Mouse (Mus musculus) lung, postnatal 0 days (tissue): Measurements from ENCODE around the gene Hoxa7. TPM values are rescaled to one million over a fixed set of nuclear protein-coding genes. Genes with fewer than 3 reads are reported as not detected.

Experiments used
- ATAC-seq: fragments of 200-750 bp; cut with Nextera tagmentation; 2 replicates; pipeline ENCODE4 v1.8.0; 2017; ENCODE audit warnings: moderate library complexity
- DNase-seq: peaks from one replicate; pipeline ENCODE4 v3.0.0-alpha.2; 2016; ENCODE audit warnings: low spot score
- H3K27ac ChIP-seq: fragments of 300-500 bp; sonication (generic); 2 replicates; pipeline ENCODE4 v1.5.1; 2014; ENCODE audit warnings: antibody characterized with exemption, mild to moderate bottlenecking, low read length, mixed read lengths
- H3K27me3 ChIP-seq: fragments of 300-500 bp; sonication (generic); replicated peaks from 2 replicates; pipeline ENCODE4 v1.6.1; 2014; ENCODE audit warnings: low read length, mixed read lengths; ENCODE audit not compliant: insufficient read depth
- H3K36me3 ChIP-seq: fragments of 300-500 bp; sonication (generic); 2 replicates; pipeline ENCODE4 v1.6.1; 2014; ENCODE audit warnings: low read length, mixed read lengths; ENCODE audit not compliant: insufficient read depth
- H3K4me1 ChIP-seq: fragments of 300-500 bp; sonication (generic); 2 replicates; pipeline ENCODE4 v1.6.1; 2014; ENCODE audit warnings: antibody characterized with exemption, low read depth, low read length, mixed read lengths; ENCODE audit not compliant: insufficient read depth
- H3K4me2 ChIP-seq: fragments of 300-500 bp; sonication (generic); replicated peaks from 2 replicates; pipeline ENCODE4 v1.6.1; 2014; ENCODE audit warnings: low read depth, mild to moderate bottlenecking, low read length, moderate library complexity, mixed read lengths
- H3K4me3 ChIP-seq: fragments of 300-500 bp; sonication (generic); 2 replicates; pipeline ENCODE4 v1.5.1; 2014; ENCODE audit warnings: low read depth, low read length
- H3K9ac ChIP-seq: fragments of 300-500 bp; sonication (generic); replicated peaks from 2 replicates; pipeline ENCODE4 v1.6.1; 2014; ENCODE audit warnings: low read depth, mild to moderate bottlenecking
- H3K9me3 ChIP-seq: fragments of 300-500 bp; sonication (generic); 2 replicates; pipeline ENCODE4 v1.6.1; 2016; ENCODE audit warnings: low read length, mixed read lengths
- CTCF ChIP-seq: IDR thresholded peaks from 2 replicates; pipeline ENCODE4 v1.5.1; 2016; ENCODE audit warnings: antibody characterized with exemption, mild to moderate bottlenecking
- EP300 ChIP-seq: IDR thresholded peaks from 2 replicates; pipeline ENCODE4 v1.6.1; 2016; ENCODE audit warnings: antibody characterized with exemption, mild to moderate bottlenecking, control low read depth
- WGBS: fragments of 180-500 bp; shearing (Covaris S2); extraction: QIAGEN DNeasy Blood & Tissue Kit; methylation state at CpG from one replicate; pipeline ENCODE4 v1.1.7; 2014; 5-methylcytosine and 5-hydroxymethylcytosine counted together
- polyA plus RNA-seq: library from polyadenylated mRNA; unstranded; fragments of >200 nt; fragmentation: Nextera tagmentation; extraction: Ambion mirVana; gene quantifications from 2 replicates; pipeline ENCODE4 v1.2.1, GENCODE M21; 2015

The Hoxa7 gene
- polyA plus RNA-seq, 1 experiment from 2014 or later = 8.7 TPM

- Histone ChIP-seq H3K9me3 (no peaks in the 10 kb centered on the region), H3K4me1 (peaks cover 3% of the 10 kb centered on the region; the same call in 1 of the 2 replicates), H3K27me3 (peaks cover 56% of the 10 kb centered on the region), H3K4me3 (peak overlapping the region; percentile 40), H3K27ac (peak overlapping the region; percentile 59), H3K4me2 (peak overlapping the region; percentile 75), H3K36me3 (no peaks in the 10 kb centered on the region), H3K9ac (0 out of 2 replicates have a peak overlapping the region, but pooled peaks have one; percentile 27)
- WGBS = 28% methylated on average over 16 of the region's 18 CpGs
- ATAC-seq (no peak), DNase-seq (no peak)
- TF ChIP-seq EP300 = no peak
- TF ChIP-seq CTCF = no peak
Observed at GRCm38 (mm10) chr6:52208868-52209684, 12.6 kb downstream of the Hoxa7 start.

- 4% methylated on average over 45 of the region's 47 CpGs for WGBS
- peaks cover 3% of the 10 kb centered on the region; the same call in 1 of the 2 replicates for H3K4me1 ChIP-seq
Observed at GRCm38 (mm10) chr6:52208072-52208867, 13.4 kb downstream of the Hoxa7 start, which contains the start of gene Hoxa6. TSS of gene Hoxa6 (minus strand) at chr6:52208722.

GRCm38 (mm10) chr6:52207684-52207976 lies 14.0 kb downstream of the Hoxa7 start:
- DNase-seq (no peak), ATAC-seq (no peak)
- Histone ChIP-seq H3K9me3 (no peaks in the 10 kb centered on the region), H3K4me2 (peak overlapping the region; percentile 75), H3K4me1 (peaks cover 3% of the 10 kb centered on the region; the same call in 1 of the 2 replicates), H3K36me3 (no peaks in the 10 kb centered on the region), H3K9ac (no peak overlapping the region), H3K27ac (0 out of 2 replicates have a peak overlapping the region, but pooled peaks have one; percentile 59), H3K4me3 (peak overlapping the region; percentile 1; the same call in 1 of the 2 replicates), H3K27me3 (peaks cover 47% of the 10 kb centered on the region; the same call in 1 of the 2 replicates)
- TF ChIP-seq CTCF (no peak), EP300 (no peak)

More at GRCm38 (mm10) chr6:52208072-52208867, 13.4 kb downstream of the Hoxa7 start, which contains the start of gene Hoxa6:
- peaks cover 53% of the 10 kb centered on the region for H3K27me3 ChIP-seq
- TF ChIP-seq EP300 (no peak), CTCF (no peak)
- H3K9ac ChIP-seq = 0 out of 2 replicates have a peak within 1 kb of the TSS, but pooled peaks have one; percentile 27
- H3K4me3 ChIP-seq = peak within 1 kb of the TSS; percentile 40
- H3K36me3 ChIP-seq = no peaks in the 10 kb centered on the region
- H3K4me2 ChIP-seq = peak within 1 kb of the TSS; percentile 75
- no peaks in the 10 kb centered on the region for H3K9me3 ChIP-seq
- ATAC-seq (no peak), DNase-seq (no peak)
- H3K27ac ChIP-seq = peak within 1 kb of the TSS; percentile 59

- TF ChIP-seq EP300 (no peak), CTCF (no peak)
- Histone ChIP-seq H3K27me3 (peaks cover 46% of the 10 kb centered on the region; the same call in 1 of the 2 replicates), H3K4me1 (no peaks in the 10 kb centered on the region; the same call in 1 of the 2 replicates), H3K9ac (no peak overlapping the region), H3K27ac (0 out of 2 replicates have a peak overlapping the region, but pooled peaks have one; percentile 59), H3K4me3 (peak overlapping the region; percentile 1; the same call in 1 of the 2 replicates), H3K4me2 (peak overlapping the region; percentile 55), H3K36me3 (no peaks in the 10 kb centered on the region), H3K9me3 (no peaks in the 10 kb centered on the region)
- DNase-seq (no peak), ATAC-seq (no peak)
- WGBS = 34% methylated on average over 4 of the region's 4 CpGs
Observed at GRCm38 (mm10) chr6:52206882-52207683, 14.6 kb downstream of the Hoxa7 start.

GRCm38 (mm10) chr6:52205638-52206621 lies 15.7 kb downstream of the Hoxa7 start:
- Histone ChIP-seq H3K4me3 (peak overlapping the region; percentile 12; the same call in 1 of the 2 replicates), H3K27ac (peak overlapping the region; percentile 60), H3K9ac (peak overlapping the region; percentile 26), H3K9me3 (no peaks in the 10 kb centered on the region), H3K36me3 (no peaks in the 10 kb centered on the region), H3K4me2 (peak overlapping the region; percentile 55), H3K27me3 (peaks cover 37% of the 10 kb centered on the region; the same call in 1 of the 2 replicates), H3K4me1 (no peaks in the 10 kb centered on the region; the same call in 1 of the 2 replicates)
- no peak for DNase-seq
- WGBS = 23% methylated on average over 55 of the region's 55 CpGs
- TF ChIP-seq CTCF (no peak), EP300 (no peak)
- ATAC-seq = no peak
